Mouse (Mus musculus): ENCODE results near the gene Rab10.

The Rab10 gene

DNA sequence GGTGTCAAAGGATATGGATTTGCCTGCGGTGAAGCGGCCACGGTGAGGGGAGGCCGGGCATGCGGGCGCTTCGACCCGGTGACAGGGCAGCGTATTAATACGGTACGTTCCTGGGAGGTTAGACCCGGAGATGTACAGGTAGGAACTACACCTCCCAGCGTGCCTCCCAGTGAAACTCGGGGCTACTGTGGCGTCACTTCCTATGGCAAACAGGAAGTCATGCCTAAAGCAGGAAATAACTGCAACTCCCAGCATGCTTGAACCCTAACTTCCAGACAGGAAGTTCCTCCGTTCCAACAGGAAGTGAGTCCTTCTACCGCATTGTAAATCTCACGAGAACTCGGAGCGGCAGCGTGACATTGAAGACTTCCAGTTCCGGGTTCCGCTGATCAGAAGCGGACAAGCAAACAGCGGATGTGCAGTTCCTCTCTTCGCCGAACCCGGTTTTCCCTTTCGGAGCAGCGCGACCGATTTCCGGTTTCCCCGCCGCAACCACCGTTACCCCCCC is 74.6 kb downstream of the Rab10 start:
- peak; percentile 86 for DNase-seq

DNA sequence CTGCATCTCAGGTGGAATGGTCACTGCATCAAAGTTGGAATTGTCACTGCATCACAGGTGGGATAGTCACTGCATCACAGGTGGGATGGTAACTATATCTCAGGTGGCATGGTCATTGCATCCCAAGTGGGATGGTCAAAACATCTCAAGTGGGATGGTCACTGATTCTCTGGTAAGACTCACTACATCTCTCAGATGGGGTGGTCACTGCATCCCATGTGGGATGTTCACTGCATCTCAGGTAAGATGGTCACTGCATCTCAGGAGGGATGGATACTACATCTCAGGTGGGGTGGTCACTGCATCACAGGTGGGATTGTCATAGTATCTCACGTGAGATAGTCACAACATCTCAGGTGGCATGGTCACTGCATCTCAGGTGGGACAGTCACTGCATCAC is 75.7 kb downstream of the Rab10 start:
- no peak for DNase-seq

GRCm38 (mm10) chr12:3223352-3223751 is 86.4 kb downstream of the Rab10 start:
- DNase-seq, result no peak

GRCm38 (mm10) chr12:3210181-3210580 is 99.6 kb downstream of the Rab10 start:
- no peak for DNase-seq

DNA sequence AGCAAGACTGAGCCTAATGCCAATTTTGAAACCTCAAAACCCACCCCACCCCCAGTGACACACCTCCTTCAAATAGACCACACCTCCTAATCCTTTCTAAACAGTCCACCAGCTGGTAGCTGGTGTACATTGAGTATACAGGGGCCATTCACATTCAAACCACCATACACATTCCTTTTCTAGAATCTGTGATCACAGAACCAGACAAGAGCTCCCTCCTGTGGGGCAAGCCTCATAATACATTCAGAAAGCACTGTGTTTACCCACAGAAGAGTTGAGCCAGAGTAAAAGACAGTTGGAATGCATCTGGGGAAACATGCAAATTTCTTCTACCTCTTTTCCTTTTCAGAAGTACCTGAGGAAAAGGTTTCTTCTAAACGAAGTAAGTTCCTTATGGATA is 100.6 kb downstream of the Rab10 start:
- no peak for DNase-seq

Data from liver (tissue).